Comparison of ENCODE assay signal across 9 mouse cellular contexts in genomic region chr15:78869775-78870174, GRCm38 (mm10). TPM values are rescaled to one million over a fixed set of nuclear protein-coding genes. Genes with fewer than 3 reads are reported as not detected.
DNase-seq lines count a peak whose midpoint lies in the region; ATAC-seq and TF ChIP-seq lines count a peak whose summit lies in the region.
"Had no signal": no experiment of that assay in that cellular context is flagged by ENCODE, and none has a peak within 500 bp of the region (broad histone marks: within the 10 kb centered on the region; RNA-seq: fewer than 3 reads in every experiment).

No protein-coding gene starts in this region.

- ATAC-seq in kidney, postnatal 0 days (replicated peaks; ENCODE audit: low FRiP score, low read depth): no peak

- 28% methylated on average over 6 of the region's 6 CpGs for WGBS in kidney, postnatal 0 days

- DNase-seq in heart, adult 11 months: peak; percentile 94
- DNase-seq in heart, postnatal 25 days (ENCODE audit: low spot score): no peak
- DNase-seq in testis, postnatal 10 days (ENCODE audit: low spot score): no peak
- peak; percentile 57 for DNase-seq in cerebellum, adult 9-11 months
- DNase-seq in kidney, postnatal 0 days (ENCODE audit: low spot score): peak; percentile 83
- peak; percentile 40 to 56 for DNase-seq in natural killer cell, adult 2 months (ENCODE audit: low spot score in 2 of 2)
- DNase-seq in ovary, postnatal 36 days (ENCODE audit: low spot score): no peak

- no peaks in the 10 kb centered on the region for H3K36me3 ChIP-seq in testis, adult 2 months (ENCODE audit: control insufficient read depth, insufficient read depth, low read length)
- H3K36me3 ChIP-seq in kidney, postnatal 0 days (ENCODE audit: insufficient read depth, low read length): no peaks in the 10 kb centered on the region

- no peak for TF ChIP-seq POLR2A in testis, adult 2 months (IDR thresholded peaks at IDR 0.05; ENCODE audit: control insufficient read depth, low read depth, low read length)

- H3K27ac ChIP-seq in testis, adult 2 months (ENCODE audit: control insufficient read depth, insufficient read depth, low read depth, low read length): no peak overlapping the region
- H3K27ac ChIP-seq in kidney, postnatal 0 days: no peak overlapping the region

- no peaks in the 10 kb centered on the region for H3K27me3 ChIP-seq in testis, adult 2 months (ENCODE audit: control insufficient read depth, insufficient read depth, low read length)
- H3K27me3 ChIP-seq in kidney, postnatal 0 days (ENCODE audit: insufficient read depth, low read length): no peaks in the 10 kb centered on the region

- H3K9me3 ChIP-seq in kidney, postnatal 0 days (replicated peaks; ENCODE audit: low read length): no peaks in the 10 kb centered on the region

- H3K4me3 ChIP-seq in testis, adult 2 months (ENCODE audit: control insufficient read depth, low read depth, low read length): no peak overlapping the region
- H3K4me3 ChIP-seq in kidney, postnatal 0 days (replicated peaks; ENCODE audit: low read depth, low read length): no peak overlapping the region

- H3K9ac ChIP-seq in kidney, postnatal 0 days (ENCODE audit: low read depth, low read length): no peak overlapping the region

- TF ChIP-seq CTCF in testis, adult 2 months (IDR thresholded peaks at IDR 0.05; ENCODE audit: control insufficient read depth, insufficient read depth, insufficient replicate concordance, low read depth, low read length): peak; percentile 45; the same call in 1 of the 2 replicates
- TF ChIP-seq CTCF in kidney, postnatal 0 days (IDR thresholded peaks at IDR 0.05; ENCODE audit: low read depth): peak; percentile 87

- peaks cover 4% of the 10 kb centered on the region for H3K4me1 ChIP-seq in testis, adult 2 months (ENCODE audit: control insufficient read depth, insufficient read depth, low read length)
- peaks cover 8% of the 10 kb centered on the region for H3K4me1 ChIP-seq in kidney, postnatal 0 days (replicated peaks; ENCODE audit: insufficient read depth, low read length)

- intact Hi-C loops in heart, postnatal 25 days (cut with DNase I): loop anchor here (1.0 to 5.0 kb wide), 3 partner anchors 15 to 247 kb away; partner anchors contain the start of gene Lgals2

- H3K4me2 ChIP-seq in kidney, postnatal 0 days (ENCODE audit: low read length): no peak overlapping the region

RNA-seq across cellular contexts. Expression of gene Gga1, which starts 7.2 kb away (rescaled TPM):
- total RNA-seq in heart, postnatal 25 days (2021): 10 to 100 TPM; 41.6 to 43.8 TPM
- polyA plus RNA-seq in testis, adult 2 months (2012; rRNA removed): 69.9 and 82.1 TPM in 2 replicates
- 41.5 and 42.8 TPM in 2 replicates for polyA plus RNA-seq in kidney, postnatal 0 days (2015; fragmentation: Nextera tagmentation; extraction: Ambion mirVana)

RNA-seq across cellular contexts. Expression of gene Lgals2, which starts 14.4 kb away (rescaled TPM):
- under 1 TPM; 0.62 to 0.64 TPM for total RNA-seq in heart, postnatal 25 days (2021)
- polyA plus RNA-seq in testis, adult 2 months (2012; rRNA removed): 2.2 and 2.8 TPM in 2 replicates
- polyA plus RNA-seq in kidney, postnatal 0 days (2015; fragmentation: Nextera tagmentation; extraction: Ambion mirVana): 0.91 and 1.2 TPM in 2 replicates
- total RNA-seq: left cerebral cortex, postnatal 14 days had no signal

RNA-seq across cellular contexts. Expression of gene Cdc42ep1, which starts 27.4 kb away (rescaled TPM):
- total RNA-seq in heart, postnatal 25 days (2021): 10 to 100 TPM; 34.1 to 41.0 TPM
- polyA plus RNA-seq in testis, adult 2 months (2012; rRNA removed): 2.5 and 2.9 TPM in 2 replicates
- polyA plus RNA-seq in kidney, postnatal 0 days (2015; fragmentation: Nextera tagmentation; extraction: Ambion mirVana): 51.4 and 57.1 TPM in 2 replicates

RNA-seq across cellular contexts. Expression of gene Gm49510, which starts 29.7 kb away (rescaled TPM):
- total RNA-seq in heart, postnatal 25 days (2021): under 1 TPM in 1 of 2 experiments, not detected in 1; 0.18 TPM
- polyA plus RNA-seq in testis, adult 2 months (2012; rRNA removed): not detected in 2 replicates
- polyA plus RNA-seq in kidney, postnatal 0 days (2015; fragmentation: Nextera tagmentation; extraction: Ambion mirVana): 0.30 TPM in 1 of 2 replicates, not detected in the other

RNA-seq across cellular contexts. Expression of gene Sh3bp1, which starts 29.8 kb away (rescaled TPM):
- 1 to 10 TPM; 4.1 to 4.8 TPM for total RNA-seq in heart, postnatal 25 days (2021)
- 3.3 and 3.5 TPM in 2 replicates for polyA plus RNA-seq in testis, adult 2 months (2012; rRNA removed)
- polyA plus RNA-seq in kidney, postnatal 0 days (2015; fragmentation: Nextera tagmentation; extraction: Ambion mirVana): 19.6 and 24.6 TPM in 2 replicates

Comparison
In these comparisons a context has a peak if more than half of its experiments do, and no peak if none do; other contexts are left out.
1. DNase-seq: peak in heart, adult 11 months (single experiment), cerebellum, adult 9-11 months (single experiment), kidney, postnatal 0 days (single experiment) and natural killer cell, adult 2 months (2 of 2); none in heart, postnatal 25 days (single experiment), testis, postnatal 10 days (single experiment) and ovary, postnatal 36 days (single experiment).
2. RNA of gene Cdc42ep1, which starts 27.4 kb away (polyA plus RNA-seq): 51.4 to 57.1 TPM in kidney, postnatal 0 days; 2.5 to 2.9 TPM in testis, adult 2 months; every median in the first group is over 10 times any median in the second.